Comparison of ENCODE assay signal across 22 mouse cellular contexts in the genomic region with DNA sequence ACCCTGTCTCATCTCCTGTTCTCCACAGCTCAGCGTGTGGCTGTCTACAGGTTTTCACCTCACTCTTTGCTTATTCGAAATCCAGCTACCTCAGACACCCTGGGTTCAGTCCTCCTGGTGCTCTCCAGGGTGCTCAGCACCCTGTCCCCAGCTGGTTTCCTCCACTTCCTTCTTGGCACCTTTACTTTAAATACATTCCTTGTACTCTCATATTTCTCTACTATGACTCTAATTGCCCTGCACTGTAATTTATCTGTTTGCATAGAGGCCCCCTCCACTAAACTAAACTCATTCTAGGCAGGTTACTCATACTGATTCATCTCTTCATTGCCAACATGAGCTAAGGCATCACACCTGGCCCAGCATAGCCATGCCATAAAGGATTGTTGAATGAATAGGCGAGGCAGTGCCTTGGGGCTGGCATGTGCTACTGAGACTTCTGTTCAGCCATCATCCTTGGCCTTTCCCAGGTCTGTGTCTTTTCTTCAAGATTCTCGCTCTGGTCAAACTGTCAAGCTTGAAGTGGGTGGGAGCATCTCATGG. TPM values are rescaled to one million over a fixed set of nuclear protein-coding genes. Genes with fewer than 3 reads are reported as not detected.
"Had no signal": no experiment of that assay in that cellular context is flagged by ENCODE, and none has a peak within 500 bp of the region (broad histone marks: within the 10 kb centered on the region; RNA-seq: fewer than 3 reads in every experiment).

No protein-coding gene starts in this region.

- ATAC-seq: midbrain, embryonic 13.5 days; midbrain, embryonic 15.5 days had no signal

- H3K9me3 ChIP-seq: midbrain, embryonic 13.5 days; midbrain, embryonic 15.5 days; neural tube, embryonic 12.5 days had no signal

- H3K4me1 ChIP-seq: midbrain, embryonic 13.5 days; midbrain, embryonic 15.5 days; neural tube, embryonic 12.5 days had no signal

- H3K4me3 ChIP-seq: megakaryocyte, embryonic 14.5 days; midbrain, embryonic 13.5 days; midbrain, embryonic 15.5 days; neural tube, embryonic 12.5 days had no signal

- H3K36me3 ChIP-seq: midbrain, embryonic 13.5 days; midbrain, embryonic 15.5 days; neural tube, embryonic 12.5 days had no signal

- H3K4me2 ChIP-seq: lung, embryonic 14.5 days; midbrain, embryonic 11.5 days; midbrain, embryonic 13.5 days; midbrain, embryonic 15.5 days; neural tube, embryonic 12.5 days had no signal

- H3K27me3 ChIP-seq: midbrain, embryonic 13.5 days; midbrain, embryonic 15.5 days; neural tube, embryonic 12.5 days had no signal

- DNase-seq: lung, adult 18-20 months; lung, embryonic 14.5 days; lung, postnatal 10 days; lung, postnatal 36 days; right cerebral cortex, postnatal 25 days; right cerebral cortex, postnatal 4 days; spleen, adult 18-20 months; thymus, adult 18-20 months; thymus, postnatal 14 days; thymus, postnatal 36 days had no signal

- H3K9ac ChIP-seq: lung, embryonic 14.5 days; midbrain, embryonic 13.5 days; midbrain, embryonic 15.5 days; neural tube, embryonic 12.5 days had no signal

- H3K27ac ChIP-seq: macrophage; midbrain, embryonic 13.5 days; midbrain, embryonic 15.5 days; neural tube, embryonic 12.5 days had no signal

RNA-seq across cellular contexts. Expression of a gene that starts 16.2 kb away (rescaled TPM):
- total RNA-seq: monocyte, adult 5-6 weeks; neutrophil, adult 5-6 weeks had no signal
- polyA plus RNA-seq: lung, embryonic 14.5 days; lung, embryonic 16.5 days; macrophage; midbrain, embryonic 11.5 days; midbrain, embryonic 13.5 days; midbrain, embryonic 15.5 days; midbrain, postnatal 0 days; neural tube, embryonic 12.5 days; neural tube, embryonic 14.5 days; stomach, embryonic 14.5 days had no signal

RNA-seq across cellular contexts. Expression of a gene that starts 49.9 kb away (rescaled TPM):
- total RNA-seq: monocyte, adult 5-6 weeks had no signal
- polyA plus RNA-seq: macrophage had no signal
